Mouse (Mus musculus) erythroblast, embryonic 14.5 days (primary cell): ENCODE measurements around the gene Plxnb3. TPM values are rescaled to one million over a fixed set of nuclear protein-coding genes. Genes with fewer than 3 reads are reported as not detected.

Experiments
- H3K27me3 ChIP-seq: 2 replicates; pipeline ENCODE4 v1.6.1; 2012; ENCODE audit warnings: inconsistent platforms; ENCODE audit not compliant: control insufficient read depth
- H3K36me3 ChIP-seq: 2 replicates; pipeline ENCODE4 v1.6.1; 2012; ENCODE audit warnings: mild to moderate bottlenecking, inconsistent platforms; ENCODE audit not compliant: control insufficient read depth
- H3K4me1 ChIP-seq: 2 replicates; pipeline ENCODE4 v1.6.1; 2012; ENCODE audit warnings: inconsistent platforms; ENCODE audit not compliant: control insufficient read depth
- H3K4me3 ChIP-seq: replicated peaks from 2 replicates; pipeline ENCODE3; 2012; ENCODE audit warnings: moderate library complexity, mild to moderate bottlenecking, inconsistent platforms
- H3K9me3 ChIP-seq: 2 replicates; pipeline ENCODE4 v1.6.1; 2012; ENCODE audit warnings: low read length, inconsistent platforms, mixed read lengths; ENCODE audit not compliant: control insufficient read depth
- GATA1 ChIP-seq: IDR thresholded peaks from 2 replicates; pipeline ENCODE4 v1.6.1; 2012; ENCODE audit warnings: low read length, inconsistent platforms, mixed read lengths
- TAL1 ChIP-seq: IDR thresholded peaks from 3 replicates; pipeline ENCODE4 v1.6.1; 2012; ENCODE audit warnings: low read length, inconsistent platforms, mixed read lengths
- polyA plus RNA-seq: library from polyadenylated mRNA; stranded (reverse); fragments of >175 nt; gene quantifications from 2 replicates; pipeline ENCODE4 v1.2.3, GENCODE M21; 2012

Gene Plxnb3
- polyA plus RNA-seq, 1 experiment = not detected

DNA sequence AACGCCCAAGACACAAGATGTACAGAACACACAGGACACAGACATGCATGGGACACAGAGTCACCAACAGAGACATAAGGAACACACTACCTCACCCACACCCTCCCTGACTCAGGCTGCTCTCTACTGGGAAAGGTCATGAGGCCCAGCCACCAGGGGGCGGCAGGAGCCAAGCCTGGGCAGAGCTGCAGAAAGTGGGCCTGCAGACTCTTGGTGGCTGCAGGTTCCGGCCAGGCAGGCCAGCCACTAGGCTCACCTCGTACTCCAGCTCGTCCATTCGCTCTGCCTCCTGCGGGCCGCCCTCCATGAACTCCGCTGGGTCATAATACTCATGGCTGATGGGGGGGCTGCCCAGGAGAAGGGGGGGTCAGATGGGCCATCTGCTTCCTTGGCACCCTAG lies 41.6 kb downstream of the Plxnb3 start:
- H3K4me3 ChIP-seq = no peak overlapping the region
- TF ChIP-seq TAL1 (no peak), GATA1 (no peak)
- H3K9me3 ChIP-seq = peaks cover 2% of the 10 kb centered on the region; the same call in 1 of the 2 replicates
- H3K4me1 ChIP-seq = no peaks in the 10 kb centered on the region
- peaks cover 14% of the 10 kb centered on the region for H3K27me3 ChIP-seq
- H3K36me3 ChIP-seq = no peaks in the 10 kb centered on the region

GRCm38 (mm10) chrX:73805814-73806213 lies 48.9 kb downstream of the Plxnb3 start:
- H3K4me3 ChIP-seq = no peak overlapping the region
- TF ChIP-seq TAL1 (no peak), GATA1 (no peak)
- H3K9me3 ChIP-seq = no peaks in the 10 kb centered on the region
- H3K36me3 ChIP-seq = no peaks in the 10 kb centered on the region
- H3K27me3 ChIP-seq = peaks cover under 1% of the 10 kb centered on the region; the same call in 1 of the 2 replicates
- H3K4me1 ChIP-seq = no peaks in the 10 kb centered on the region

DNA sequence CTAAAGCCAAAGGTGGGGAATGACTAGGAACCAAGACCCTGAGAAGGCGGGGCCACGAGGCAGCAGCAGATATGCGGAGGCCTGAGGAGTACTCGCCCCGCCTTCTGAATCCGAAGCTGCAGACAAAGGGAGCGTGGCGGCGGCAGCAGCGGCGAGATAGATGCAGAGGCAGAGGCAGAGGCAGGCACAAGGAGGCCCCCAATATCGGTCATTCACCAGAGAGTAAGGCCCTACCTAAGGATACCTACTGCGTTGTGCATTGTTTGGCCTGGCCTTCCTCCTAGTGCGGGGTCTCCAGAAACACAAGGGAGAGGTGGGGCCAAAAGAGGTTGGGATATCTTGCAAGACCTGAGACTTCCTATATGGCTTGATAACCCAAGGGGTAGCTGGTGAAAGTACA lies 58.2 kb downstream of the Plxnb3 start:
- H3K4me3 ChIP-seq = no peak overlapping the region
- peaks cover 11% of the 10 kb centered on the region for H3K27me3 ChIP-seq
- TF ChIP-seq GATA1 = no peak
- TF ChIP-seq TAL1 = no peak
- H3K9me3 ChIP-seq = no peaks in the 10 kb centered on the region
- no peaks in the 10 kb centered on the region for H3K36me3 ChIP-seq
- no peaks in the 10 kb centered on the region for H3K4me1 ChIP-seq

DNA sequence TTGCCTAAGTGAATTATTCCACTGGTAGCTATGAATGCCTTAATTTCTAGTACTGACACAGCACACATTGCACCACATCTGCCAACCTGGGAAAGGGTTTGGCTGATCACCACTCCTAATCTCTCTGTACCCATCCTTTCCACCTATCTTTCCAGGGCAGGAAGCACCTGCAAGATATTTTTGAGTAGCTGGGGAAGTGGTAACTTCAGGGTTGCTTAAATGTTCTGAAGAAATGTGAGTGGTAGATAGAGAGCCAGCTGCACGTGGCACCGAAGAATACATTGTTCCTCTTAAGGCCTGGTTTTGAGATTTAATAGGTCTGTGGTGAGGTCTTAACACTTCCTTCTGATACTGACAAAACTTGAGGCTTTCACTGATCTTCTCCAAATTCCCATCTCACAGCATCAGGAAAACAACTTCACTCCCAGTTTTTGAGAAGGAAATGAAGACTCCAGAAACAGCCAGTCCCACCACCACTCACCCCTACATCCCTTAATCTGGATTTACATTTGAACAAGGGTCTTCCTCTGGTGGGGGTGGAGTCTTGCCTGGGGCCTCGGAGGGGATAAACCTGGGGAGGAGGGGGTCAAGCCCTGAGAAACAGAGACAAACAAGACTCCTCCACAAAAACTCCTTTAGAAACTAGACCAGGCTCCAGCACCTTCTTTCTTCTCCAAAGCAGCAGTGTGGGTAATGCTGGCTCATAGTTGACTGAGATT lies 59.9 kb downstream of the Plxnb3 start:
- Histone ChIP-seq H3K4me3 (no peak overlapping the region), H3K27me3 (peaks cover 15% of the 10 kb centered on the region), H3K36me3 (no peaks in the 10 kb centered on the region), H3K4me1 (no peaks in the 10 kb centered on the region), H3K9me3 (no peaks in the 10 kb centered on the region)
- TF ChIP-seq TAL1 = no peak
- TF ChIP-seq GATA1 = no peak

Other genes with a start within 250 kb of the Plxnb3 start
- gene Dusp9, start 117.7 kb upstream of the Plxnb3 start, polyA plus RNA-seq = 0.10 TPM in 2 replicates
- gene Pnck, start 97.0 kb upstream of the Plxnb3 start, polyA plus RNA-seq = not detected in 2 replicates
- gene Slc6a8, start 83.9 kb upstream of the Plxnb3 start, polyA plus RNA-seq = not detected in 2 replicates
- gene Bcap31, start 40.9 kb upstream of the Plxnb3 start, polyA plus RNA-seq = 1.6 and 1.8 TPM in 2 replicates
- 1.6 and 2.2 TPM in 2 replicates for gene Abcd1, start 40.5 kb upstream of the Plxnb3 start, polyA plus RNA-seq
- not detected in 2 replicates for gene Srpk3, start 17.3 kb downstream of the Plxnb3 start, polyA plus RNA-seq
- 4.3 and 5.1 TPM in 2 replicates for gene Idh3g, start 29.8 kb downstream of the Plxnb3 start, polyA plus RNA-seq
- 2.6 and 3.5 TPM in 2 replicates for gene Ssr4, start 29.9 kb downstream of the Plxnb3 start, polyA plus RNA-seq
- gene Pdzd4, start 67.9 kb downstream of the Plxnb3 start, polyA plus RNA-seq = 0.02 TPM in 1 of 2 replicates, not detected in the other
- gene Avpr2, start 135.0 kb downstream of the Plxnb3 start, polyA plus RNA-seq = not detected in 2 replicates
- 0.05 and 0.09 TPM in 2 replicates for gene L1cam, start 139.0 kb downstream of the Plxnb3 start, polyA plus RNA-seq
- 0.27 and 0.38 TPM in 2 replicates for gene Arhgap4, start 164.8 kb downstream of the Plxnb3 start, polyA plus RNA-seq
- 17.2 and 21.3 TPM in 2 replicates for gene Naa10, start 164.9 kb downstream of the Plxnb3 start, polyA plus RNA-seq
- gene Renbp, start 173.8 kb downstream of the Plxnb3 start, polyA plus RNA-seq = 0.91 and 3.1 TPM in 2 replicates
- gene Hcfc1, start 209.3 kb downstream of the Plxnb3 start, polyA plus RNA-seq = 13.7 and 22.5 TPM in 2 replicates